Mouse (Mus musculus) monocyte, adult 2 months (primary cell): Measurements from ENCODE around the gene Zfand3.

Source experiments
- DNase-seq, 2 experiments: peaks; one replicate each; pipeline ENCODE4 v3.0.0; 2022; ENCODE audit warnings: low spot score in 2 of 2, low read depth in 1 of 2

The Zfand3 gene

DNA sequence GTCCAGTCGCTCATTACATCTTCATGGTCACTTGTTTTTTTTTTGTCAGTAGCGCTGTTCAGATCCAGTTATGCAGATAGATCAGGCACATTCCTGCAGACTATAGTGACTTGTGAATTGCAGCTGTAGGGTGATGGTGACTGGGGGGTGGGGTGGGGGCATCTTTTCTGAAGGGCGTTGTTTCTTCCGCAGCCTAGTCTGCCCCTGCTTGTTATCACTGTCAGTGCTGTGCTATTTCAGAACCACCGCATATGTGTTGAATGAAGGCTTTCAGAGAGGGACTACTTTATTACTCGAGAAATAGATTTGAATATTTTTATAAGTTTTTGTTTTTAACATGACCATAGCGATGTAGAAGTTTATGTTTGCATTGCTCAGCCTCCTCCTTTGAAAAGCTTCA lies 142.0 kb downstream of the Zfand3 start:
- no peak for DNase-seq

DNA sequence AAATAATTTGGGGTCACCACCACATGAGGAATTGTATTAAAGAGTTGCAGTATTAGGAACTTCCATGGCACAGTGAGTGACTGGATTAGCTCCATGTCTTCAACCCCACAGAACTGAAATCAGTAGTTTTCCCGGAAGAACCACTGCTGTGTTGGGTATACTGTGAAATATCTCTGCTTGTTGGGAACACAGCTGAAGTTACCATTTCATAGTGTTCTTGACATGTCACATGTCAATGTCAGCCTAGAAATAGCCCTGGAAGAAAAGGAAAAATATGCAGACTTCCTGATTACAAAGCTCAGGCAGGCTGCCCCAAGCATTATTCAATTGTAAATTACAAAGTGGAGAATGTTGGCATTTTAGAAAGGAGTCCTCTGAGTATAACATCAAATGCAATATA lies 143.4 kb downstream of the Zfand3 start:
- no peak for DNase-seq

- no peak for DNase-seq
Measured at GRCm38 (mm10) chr17:30148320-30148719, 143.8 kb downstream of the Zfand3 start.

- DNase-seq, result no peak
Measured at GRCm38 (mm10) chr17:30149911-30150310, 145.4 kb downstream of the Zfand3 start.

GRCm38 (mm10) chr17:30154144-30154543 lies 149.6 kb downstream of the Zfand3 start:
- DNase-seq, result no peak

GRCm38 (mm10) chr17:30154861-30155260 lies 150.3 kb downstream of the Zfand3 start:
- no peak for DNase-seq

DNA sequence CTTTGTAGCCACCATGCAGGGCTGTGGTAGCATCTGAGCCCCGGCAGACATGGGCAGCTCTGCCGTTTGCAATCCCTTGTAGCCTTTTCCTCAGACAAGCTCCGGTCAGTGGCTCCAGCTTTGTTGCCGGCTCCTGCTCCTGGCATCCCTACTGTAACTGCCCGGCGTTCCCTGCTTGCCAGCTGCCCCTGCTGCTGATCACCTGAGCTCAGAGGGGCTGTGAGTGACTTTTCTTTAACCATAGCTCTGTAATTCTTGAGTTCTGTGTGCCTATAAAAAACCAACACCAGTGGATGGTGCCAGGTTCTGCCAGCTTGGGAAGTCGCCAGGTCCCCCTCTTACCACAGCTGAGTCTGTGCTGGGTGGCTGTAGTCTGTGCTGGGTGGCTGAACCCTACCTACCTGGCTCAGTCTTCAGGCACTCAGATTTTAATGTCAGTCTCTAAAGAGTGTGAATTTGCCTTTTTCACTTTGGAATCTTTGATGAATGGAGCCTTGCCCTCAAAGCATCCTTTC lies 150.9 kb downstream of the Zfand3 start:
- no peak for DNase-seq

DNA sequence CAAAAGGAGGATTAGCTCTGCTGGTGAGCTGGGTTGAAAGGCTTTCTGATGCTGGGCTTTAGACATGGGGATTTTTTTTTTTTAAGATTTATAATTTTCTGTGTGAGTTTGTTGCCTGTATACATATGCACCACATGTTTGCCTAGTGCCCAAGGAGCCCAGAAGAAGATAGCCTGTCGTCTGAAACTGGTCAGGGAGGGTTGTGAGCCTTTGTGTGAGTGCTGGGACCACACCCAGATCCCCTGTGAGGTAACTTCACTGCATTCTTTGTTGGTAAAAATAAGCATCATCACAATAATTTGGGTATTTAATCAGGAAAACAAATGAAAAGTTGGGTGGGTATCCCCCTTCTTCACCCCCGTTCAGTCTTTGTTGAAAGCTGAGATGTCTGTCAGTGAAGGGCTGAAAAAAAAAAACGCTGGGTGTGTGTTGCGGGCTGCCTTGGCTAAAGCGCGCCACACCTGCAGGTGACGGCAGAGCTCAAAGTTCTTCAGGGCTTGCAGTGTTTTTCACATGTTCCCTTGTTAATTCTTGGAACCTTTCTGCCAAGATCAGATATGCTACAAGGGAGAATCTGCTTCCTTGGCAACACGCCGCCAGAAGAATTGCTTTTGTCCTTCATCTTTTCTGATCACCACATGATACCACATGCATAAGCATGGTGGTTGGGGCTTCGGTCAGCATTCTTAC lies 154.0 kb downstream of the Zfand3 start:
- DNase-seq, result no peak

- no peak for DNase-seq
Measured at GRCm38 (mm10) chr17:30159341-30159740, 154.8 kb downstream of the Zfand3 start.

- DNase-seq, result no peak
Measured at GRCm38 (mm10) chr17:30160823-30161432, 156.4 kb downstream of the Zfand3 start.

- DNase-seq, result no peak
Measured at GRCm38 (mm10) chr17:30162983-30163382, 158.4 kb downstream of the Zfand3 start.

GRCm38 (mm10) chr17:30163793-30164192 lies 159.3 kb downstream of the Zfand3 start:
- DNase-seq, result no peak

DNA sequence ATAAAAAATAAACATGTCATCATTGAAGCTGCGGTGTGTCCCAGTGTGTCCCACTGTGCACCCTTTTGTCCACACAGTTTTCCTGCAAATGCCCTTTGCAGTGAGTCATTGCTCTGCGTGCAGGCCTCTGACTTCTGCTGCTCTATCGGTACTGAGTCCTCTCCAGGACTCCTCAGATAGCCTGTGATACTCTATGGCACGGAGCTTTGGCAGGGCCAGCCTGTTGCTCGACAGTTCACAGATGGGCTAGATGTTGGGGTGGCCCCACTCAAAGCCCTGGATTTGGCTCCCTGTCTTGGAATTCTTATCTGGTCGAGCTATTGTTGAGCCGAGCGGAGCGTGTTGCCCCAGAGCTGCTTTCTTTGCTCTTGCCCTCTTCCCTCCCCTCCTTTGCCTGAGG lies 160.3 kb downstream of the Zfand3 start:
- no peak for DNase-seq

DNA sequence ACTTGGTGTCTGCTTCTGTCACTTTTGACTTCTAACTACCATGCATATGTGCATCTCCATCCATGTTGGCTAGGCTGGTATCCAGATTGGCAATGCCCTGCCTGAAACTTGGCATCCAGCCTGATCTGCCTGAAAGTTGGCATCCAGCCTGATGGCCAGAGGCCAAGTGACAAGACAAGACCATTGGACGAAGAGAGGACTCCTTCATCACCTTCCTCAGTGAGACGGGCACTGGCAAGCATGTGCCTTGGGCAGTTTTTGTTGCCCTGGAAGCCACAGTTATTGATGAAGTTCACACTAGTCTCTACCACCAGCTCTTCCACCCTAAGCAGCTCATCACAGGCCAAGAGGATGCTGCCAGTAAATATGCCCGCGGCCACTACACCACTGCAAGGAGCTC lies 172.9 kb downstream of the Zfand3 start:
- no peak for DNase-seq

- DNase-seq, result no peak
Measured at GRCm38 (mm10) chr17:30178402-30178801, 173.9 kb downstream of the Zfand3 start.

DNA sequence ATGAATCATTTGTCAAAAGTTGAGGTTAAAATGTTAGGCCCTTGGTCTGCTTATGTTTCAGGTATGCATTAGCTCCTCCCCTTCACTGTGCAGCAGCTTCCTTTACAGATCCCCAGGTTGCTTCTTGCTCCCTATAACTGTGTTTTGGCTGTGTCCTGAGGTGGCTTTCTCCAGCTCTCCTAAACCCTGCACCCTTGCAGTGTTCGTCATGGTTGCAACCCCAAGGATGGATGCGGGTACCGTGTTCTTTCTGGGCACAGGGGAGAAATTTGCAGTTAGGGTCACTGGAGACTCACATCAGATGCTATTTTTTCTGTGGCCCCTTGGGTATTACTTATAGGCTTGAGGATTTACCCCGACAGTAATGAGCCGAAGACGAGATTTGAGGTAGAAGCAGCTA lies 175.7 kb downstream of the Zfand3 start:
- DNase-seq, result no peak

GRCm38 (mm10) chr17:30181554-30181953 lies 177.0 kb downstream of the Zfand3 start:
- DNase-seq, result no peak

GRCm38 (mm10) chr17:30182063-30182462 lies 177.5 kb downstream of the Zfand3 start:
- DNase-seq, result no peak

- no peak for DNase-seq
Measured at GRCm38 (mm10) chr17:30183561-30183960, 179.0 kb downstream of the Zfand3 start.

- no peak for DNase-seq
Measured at GRCm38 (mm10) chr17:30187154-30187553, 182.6 kb downstream of the Zfand3 start.

GRCm38 (mm10) chr17:30187581-30187980 lies 183.0 kb downstream of the Zfand3 start:
- DNase-seq, result no peak

- no peak for DNase-seq
Measured at GRCm38 (mm10) chr17:30188031-30188981, 183.8 kb downstream of the Zfand3 start.
